Mouse (Mus musculus) intestine, postnatal 0 days (tissue): Measurements from ENCODE around the gene Hc. TPM values are rescaled to one million over a fixed set of nuclear protein-coding genes. Genes with fewer than 3 reads are reported as not detected.
A peak's percentile ranks its signal among the peaks of the same experiment; 100 is the strongest.

ENCODE experiments used
- ATAC-seq: fragments of 200-750 bp; cut with Nextera tagmentation; 2 replicates; pipeline ENCODE4 v1.8.0; 2017; ENCODE audit warnings: mild to moderate bottlenecking, moderate TSS enrichment, moderate library complexity
- H3K27ac ChIP-seq: fragments of 300-500 bp; sonication (generic); 2 replicates; pipeline ENCODE4 v1.5.1; 2014; ENCODE audit warnings: mild to moderate bottlenecking, low read depth, low read length, moderate library complexity
- H3K27me3 ChIP-seq: fragments of 300-500 bp; sonication (generic); replicated peaks from 2 replicates; pipeline ENCODE4 v1.6.1; 2014; ENCODE audit warnings: low read length, mixed read lengths; ENCODE audit not compliant: control insufficient read depth, insufficient read depth
- H3K36me3 ChIP-seq: fragments of 300-500 bp; sonication (generic); 2 replicates; pipeline ENCODE4 v1.6.1; 2014; ENCODE audit warnings: mild to moderate bottlenecking, moderate library complexity; ENCODE audit not compliant: control insufficient read depth, insufficient read depth
- H3K4me1 ChIP-seq: fragments of 300-500 bp; sonication (generic); replicated peaks from 2 replicates; pipeline ENCODE4 v1.6.1; 2014; ENCODE audit warnings: antibody characterized with exemption, low read length, mixed read lengths; ENCODE audit not compliant: control insufficient read depth, insufficient read depth
- H3K4me2 ChIP-seq: fragments of 300-500 bp; sonication (generic); replicated peaks from 2 replicates; pipeline ENCODE4 v1.6.1; 2014; ENCODE audit warnings: low read depth, mild to moderate bottlenecking, moderate library complexity
- H3K4me3 ChIP-seq: fragments of 300-500 bp; sonication (generic); 2 replicates; pipeline ENCODE4 v1.5.1; 2014; ENCODE audit warnings: low read depth, low read length
- H3K9ac ChIP-seq: fragments of 300-500 bp; sonication (generic); 2 replicates; pipeline ENCODE4 v1.6.1; 2014; ENCODE audit warnings: mild to moderate bottlenecking, low read depth, low read length
- H3K9me3 ChIP-seq: fragments of 300-500 bp; sonication (generic); 2 replicates; pipeline ENCODE4 v1.6.1; 2016; ENCODE audit warnings: mixed run types; ENCODE audit not compliant: control insufficient read depth
- CTCF ChIP-seq: sonication (generic); IDR thresholded peaks from 2 replicates; pipeline ENCODE4 v1.5.1; 2016; ENCODE audit warnings: low read depth, mild to moderate bottlenecking, control low read depth, antibody characterized with exemption, moderate library complexity
- WGBS: fragments of 180-500 bp; shearing (Covaris S2); extraction: QIAGEN DNeasy Blood & Tissue Kit; methylation state at CpG from one replicate; pipeline ENCODE4 v1.1.7; 2014; 5-methylcytosine and 5-hydroxymethylcytosine counted together
- polyA plus RNA-seq: library from polyadenylated mRNA; unstranded; fragments of >200 nt; fragmentation: Nextera tagmentation; extraction: Ambion mirVana; gene quantifications from 2 replicates; pipeline ENCODE4 v1.2.1, GENCODE M21; 2015

Hc gene
- polyA plus RNA-seq, 1 experiment from 2014 or later = 0.14 TPM

GRCm38 (mm10) chr2:34987595-34987994 is 73.6 kb downstream of the Hc start:
- WGBS = 27% methylated on average over 1 of the region's 1 CpGs

GRCm38 (mm10) chr2:34984885-34985284 is 76.4 kb downstream of the Hc start:
- no peak for ATAC-seq
- TF ChIP-seq CTCF = no peak
- Histone ChIP-seq H3K4me2 (no peak overlapping the region), H3K9ac (no peak overlapping the region), H3K4me1 (no peaks in the 10 kb centered on the region; the same call in none of the 2 replicates), H3K36me3 (no peaks in the 10 kb centered on the region), H3K27ac (no peak overlapping the region), H3K27me3 (no peaks in the 10 kb centered on the region), H3K9me3 (no peaks in the 10 kb centered on the region), H3K4me3 (no peak overlapping the region)
- WGBS = 77% methylated on average over 8 of the region's 8 CpGs

More at GRCm38 (mm10) chr2:34987595-34987994, 73.6 kb downstream of the Hc start:
- no peaks in the 10 kb centered on the region for H3K27me3 ChIP-seq
- H3K4me2 ChIP-seq = no peak overlapping the region
- no peak for TF ChIP-seq CTCF
- no peaks in the 10 kb centered on the region for H3K36me3 ChIP-seq
- H3K27ac ChIP-seq = no peak overlapping the region
- no peak overlapping the region for H3K9ac ChIP-seq
- H3K9me3 ChIP-seq = no peaks in the 10 kb centered on the region
- H3K4me1 ChIP-seq = no peaks in the 10 kb centered on the region; the same call in 1 of the 2 replicates
- no peak for ATAC-seq
- H3K4me3 ChIP-seq = no peak overlapping the region

- peak overlapping the region; percentile 90 for H3K27ac ChIP-seq
- H3K9ac ChIP-seq = 0 out of 2 replicates have a peak overlapping the region, but pooled peaks have one; percentile 18
- peak overlapping the region; percentile 10; the same call in 1 of the 2 replicates for H3K4me2 ChIP-seq
Observed at GRCm38 (mm10) chr2:34982906-34983698, 78.1 kb downstream of the Hc start.

GRCm38 (mm10) chr2:34982096-34982724 is 79.0 kb downstream of the Hc start:
- WGBS = 59% methylated on average over 14 of the region's 14 CpGs
- no peaks in the 10 kb centered on the region for H3K9me3 ChIP-seq
- TF ChIP-seq CTCF = no peak
- no peaks in the 10 kb centered on the region for H3K27me3 ChIP-seq
- H3K4me3 ChIP-seq = no peak overlapping the region
- H3K27ac ChIP-seq = peak overlapping the region; percentile 90
- no peak for ATAC-seq
- no peak overlapping the region for H3K9ac ChIP-seq
- no peaks in the 10 kb centered on the region for H3K36me3 ChIP-seq
- no peak overlapping the region for H3K4me2 ChIP-seq
- peaks cover 2% of the 10 kb centered on the region; the same call in 1 of the 2 replicates for H3K4me1 ChIP-seq

More at GRCm38 (mm10) chr2:34982906-34983698, 78.1 kb downstream of the Hc start:
- Histone ChIP-seq H3K9me3 (no peaks in the 10 kb centered on the region), H3K36me3 (no peaks in the 10 kb centered on the region), H3K27me3 (no peaks in the 10 kb centered on the region), H3K4me3 (no peak overlapping the region), H3K4me1 (peaks cover 2% of the 10 kb centered on the region; the same call in 1 of the 2 replicates)
- WGBS = 22% methylated on average over 11 of the region's 11 CpGs
- peak; percentile 96 for ATAC-seq
- no peak for TF ChIP-seq CTCF

GRCm38 (mm10) chr2:34979459-34980011 is 81.7 kb downstream of the Hc start:
- Histone ChIP-seq H3K36me3 (no peaks in the 10 kb centered on the region), H3K4me2 (no peak overlapping the region), H3K27ac (no peak overlapping the region), H3K9me3 (no peaks in the 10 kb centered on the region), H3K9ac (no peak overlapping the region), H3K4me1 (peaks cover 2% of the 10 kb centered on the region; the same call in 1 of the 2 replicates), H3K4me3 (no peak overlapping the region), H3K27me3 (no peaks in the 10 kb centered on the region)
- TF ChIP-seq CTCF = no peak
- 43% methylated on average over 3 of the region's 3 CpGs for WGBS
- ATAC-seq = no peak

GRCm38 (mm10) chr2:34978226-34978625 is 83.0 kb downstream of the Hc start:
- ATAC-seq = no peak

More at GRCm38 (mm10) chr2:34978226-34978625, 83.0 kb downstream of the Hc start:
- no peak for TF ChIP-seq CTCF
- no peak overlapping the region for H3K27ac ChIP-seq
- H3K4me1 ChIP-seq = peaks cover 2% of the 10 kb centered on the region; the same call in 1 of the 2 replicates
- H3K36me3 ChIP-seq = no peaks in the 10 kb centered on the region
- H3K9ac ChIP-seq = no peak overlapping the region
- no peak overlapping the region for H3K4me2 ChIP-seq
- H3K4me3 ChIP-seq = no peak overlapping the region
- no peaks in the 10 kb centered on the region for H3K27me3 ChIP-seq
- H3K9me3 ChIP-seq = no peaks in the 10 kb centered on the region
- 74% methylated on average over 2 of the region's 2 CpGs for WGBS
